Mouse (Mus musculus): ENCODE measurements around the gene Vax2.

The Vax2 gene

GRCm38 (mm10) chr6:83762880-83763431, 51.9 kb downstream of the Vax2 start:
- DNase-seq (ENCODE audit: low spot score) = no peak

- no peak for DNase-seq (ENCODE audit: low spot score)
Measured at GRCm38 (mm10) chr6:83766982-83767381, 55.9 kb downstream of the Vax2 start.

- no peak for DNase-seq (ENCODE audit: low spot score)
Measured at GRCm38 (mm10) chr6:83768485-83768884, 57.4 kb downstream of the Vax2 start.

GRCm38 (mm10) chr6:83774126-83774525, 63.1 kb downstream of the Vax2 start:
- DNase-seq (ENCODE audit: low spot score) = peak; percentile 22

GRCm38 (mm10) chr6:83774781-83775563, 63.9 kb downstream of the Vax2 start:
- no peak for DNase-seq (ENCODE audit: low spot score)

GRCm38 (mm10) chr6:83775638-83776293, 64.7 kb downstream of the Vax2 start, which contains the start of gene Tex261:
Tex261 (minus strand) TSS chr6:83775813.
- DNase-seq (ENCODE audit: low spot score) = peak; percentile 93

GRCm38 (mm10) chr6:83778306-83778705, 67.2 kb downstream of the Vax2 start:
- DNase-seq (ENCODE audit: low spot score) = no peak

GRCm38 (mm10) chr6:83779026-83779425, 68.0 kb downstream of the Vax2 start:
- peak; percentile 53 for DNase-seq (ENCODE audit: low spot score)

GRCm38 (mm10) chr6:83786426-83786825, 75.4 kb downstream of the Vax2 start:
- no peak for DNase-seq (ENCODE audit: low spot score)
